Mouse (Mus musculus): Measurements from ENCODE around the gene Prss22. TPM values are rescaled to one million over a fixed set of nuclear protein-coding genes. Genes with fewer than 3 reads are reported as not detected.

The Prss22 gene
- total RNA-seq, 4 experiments from 2014 or later, result 0.94 to 1.7 (median 1.1) TPM

GRCm38 (mm10) chr17:23947486-23947885 is 50.4 kb downstream of the Prss22 start:
- DNase-seq (ENCODE audit: low spot score in 2 of 2), result peak in 1 of 2 experiments; percentile 14

Small RNA genes within 50 kb of the gene (microRNA-seq; reads per million reads assigned to microRNA genes)
- 0 reads per million in 2 experiments for gene Gm27700

Other genes starting within 250 kb of the Prss22 start
- gene Flywch1, start 226.5 kb downstream of the Prss22 start, total RNA-seq (2022), result 100 to 1,000 TPM; 423 to 484 (median 468) TPM
- gene Flywch2, start 212.0 kb downstream of the Prss22 start, total RNA-seq (2022), result 10 to 100 TPM; 12.2 to 21.3 (median 17.7) TPM
- 100 to 1,000 TPM; 535 to 585 (median 566) TPM for gene Srrm2, start 207.6 kb downstream of the Prss22 start, total RNA-seq (2022)
- gene Elob, start 169.0 kb downstream of the Prss22 start, total RNA-seq (2022), result 100 to 1,000 TPM; 314 to 398 (median 353) TPM
- gene Prss33, start 162.0 kb downstream of the Prss22 start, total RNA-seq (2022), result under 1 TPM in 1 of 4 experiments, not detected in 3; 0.30 TPM
- gene Prss32, start 154.2 kb downstream of the Prss22 start, total RNA-seq (2022), result under 1 TPM in 3 of 4 experiments, not detected in 1; 0.39 to 0.87 (median 0.66) TPM
- 1 to 10 TPM; 1.1 to 3.2 (median 2.0) TPM for gene Prss41, start 153.9 kb downstream of the Prss22 start, total RNA-seq (2022)
- gene Prss21, start 130.0 kb downstream of the Prss22 start, total RNA-seq (2022), result not detected
- gene Dcpp1, start 117.2 kb downstream of the Prss22 start, total RNA-seq (2022), result not detected
- not detected for gene Dcpp2, start 117.2 kb downstream of the Prss22 start, total RNA-seq (2022)
- not detected for gene Dcpp3, start 80.6 kb downstream of the Prss22 start, total RNA-seq (2022)
- not detected for gene Sbp, start 56.4 kb downstream of the Prss22 start, total RNA-seq (2022)
- gene Sbpl, start 42.8 kb downstream of the Prss22 start, total RNA-seq (2022), result not detected
- under 1 TPM; 0.25 to 0.96 (median 0.68) TPM for gene Prss30, start 17.5 kb downstream of the Prss22 start, total RNA-seq (2022)
- not detected for gene Prss27, start 40.0 kb upstream of the Prss22 start, total RNA-seq (2022)
- 10 to 100 TPM; 20.9 to 23.2 (median 21.9) TPM for gene Kctd5, start 75.4 kb upstream of the Prss22 start, total RNA-seq (2022)
- gene Pdpk1, start 152.8 kb upstream of the Prss22 start, total RNA-seq (2022), result 100 to 1,000 TPM; 105 to 133 (median 122) TPM
- 10 to 100 TPM; 34.8 to 48.2 (median 40.3) TPM for gene Amdhd2, start 165.7 kb upstream of the Prss22 start, total RNA-seq (2022)
- 1,000 to 10,000 TPM; 1,111 to 1,205 (median 1,168) TPM for gene Atp6v0c, start 171.6 kb upstream of the Prss22 start, total RNA-seq (2022)
- 10 to 100 TPM; 59.5 to 65.9 (median 63.6) TPM for gene Tbc1d24, start 207.5 kb upstream of the Prss22 start, total RNA-seq (2022)
- 10 to 100 TPM in 2 of 4 experiments, 1 to 10 TPM in 2; 9.5 to 10.6 (median 9.9) TPM for gene Ntn3, start 211.4 kb upstream of the Prss22 start, total RNA-seq (2022)
- 10 to 100 TPM in 2 of 4 experiments, 1 to 10 TPM in 2; 8.6 to 10.2 (median 10.1) TPM for gene Tedc2, start 222.8 kb upstream of the Prss22 start, total RNA-seq (2022)

Data from left cerebral cortex, adult 8-10 months (tissue).